Mouse (Mus musculus): ENCODE data around the gene D1Pas1. TPM values are rescaled to one million over a fixed set of nuclear protein-coding genes. Genes with fewer than 3 reads are reported as not detected.

The D1Pas1 gene
- polyA plus RNA-seq, 1 experiment from 2014 or later = not detected

DNA sequence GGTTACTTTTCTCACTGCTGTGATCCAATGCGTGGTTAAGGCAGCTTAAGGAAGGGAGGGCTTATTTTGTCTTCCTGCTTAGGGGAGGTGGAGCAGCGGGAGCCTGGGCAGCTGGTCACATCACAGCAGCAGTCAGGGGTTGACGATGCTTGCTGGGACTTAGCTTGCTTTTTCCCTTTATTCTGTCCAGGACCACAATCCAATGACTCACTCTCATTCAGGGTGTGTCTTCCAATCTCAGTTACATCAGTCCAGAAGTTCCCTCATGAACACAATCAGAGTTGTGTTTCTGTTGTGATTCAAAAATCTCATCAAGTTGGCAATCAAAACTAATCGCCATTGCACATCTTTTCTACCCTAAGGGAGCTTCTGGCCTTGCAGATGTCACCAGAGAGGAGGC lies 48.9 kb downstream of the D1Pas1 start:
- 52% methylated on average over 4 of the region's 4 CpGs for WGBS
- Histone ChIP-seq H3K4me2 (ENCODE audit: low read depth, low read length) (no peak overlapping the region), H3K27me3 (ENCODE audit: control insufficient read depth, insufficient read depth, low read length) (no peaks in the 10 kb centered on the region), H3K36me3 (ENCODE audit: control insufficient read depth, insufficient read depth, low read length) (no peaks in the 10 kb centered on the region), H3K9ac (ENCODE audit: low read length) (no peak overlapping the region), H3K27ac (ENCODE audit: low read length) (no peak overlapping the region), H3K9me3 (replicated peaks; ENCODE audit: control insufficient read depth, low read length) (no peaks in the 10 kb centered on the region), H3K4me3 (replicated peaks; ENCODE audit: low read length) (no peak overlapping the region), H3K4me1 (ENCODE audit: control insufficient read depth, insufficient read depth, low read length) (no peaks in the 10 kb centered on the region)
- ATAC-seq (ENCODE audit: insufficient read depth, low FRiP score) = no peak

DNA sequence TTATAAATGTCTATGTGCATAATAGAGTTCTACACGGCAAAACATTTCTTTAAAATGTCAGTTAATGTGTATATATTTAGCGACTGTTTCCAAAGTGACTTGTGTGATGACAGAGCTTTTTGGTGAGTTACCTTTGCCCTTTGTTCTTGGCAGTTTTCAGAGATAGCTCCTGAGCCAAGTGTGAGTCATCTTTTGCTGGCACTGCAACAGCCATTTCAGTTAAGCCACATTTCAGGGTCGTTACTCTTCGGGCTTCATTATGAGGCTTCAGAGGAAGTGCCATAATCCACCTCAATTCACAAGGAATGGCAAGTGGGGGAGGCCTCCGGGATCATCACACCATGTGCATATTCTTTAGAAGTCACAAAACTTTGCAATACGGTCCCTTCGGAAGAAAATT lies 52.8 kb downstream of the D1Pas1 start:
- H3K36me3 ChIP-seq (ENCODE audit: control insufficient read depth, insufficient read depth, low read length) = no peaks in the 10 kb centered on the region
- no peak overlapping the region for H3K9ac ChIP-seq (ENCODE audit: low read length)
- WGBS = 58% methylated on average over 7 of the region's 7 CpGs
- H3K27ac ChIP-seq (ENCODE audit: low read length) = no peak overlapping the region
- H3K27me3 ChIP-seq (ENCODE audit: control insufficient read depth, insufficient read depth, low read length) = no peaks in the 10 kb centered on the region
- no peaks in the 10 kb centered on the region for H3K4me1 ChIP-seq (ENCODE audit: control insufficient read depth, insufficient read depth, low read length)
- ATAC-seq (ENCODE audit: insufficient read depth, low FRiP score) = no peak
- H3K4me2 ChIP-seq (ENCODE audit: low read depth, low read length) = no peak overlapping the region
- H3K9me3 ChIP-seq (replicated peaks; ENCODE audit: control insufficient read depth, low read length) = no peaks in the 10 kb centered on the region
- no peak overlapping the region for H3K4me3 ChIP-seq (replicated peaks; ENCODE audit: low read length)

Other genes with a start within 250 kb of the D1Pas1 start
- 51.1 and 53.7 TPM in 2 replicates for gene Rrp15, start 218.1 kb upstream of the D1Pas1 start, polyA plus RNA-seq (2015; fragmentation: Nextera tagmentation; extraction: Ambion mirVana)
- gene Spata17, start 248.0 kb downstream of the D1Pas1 start, polyA plus RNA-seq (2015; fragmentation: Nextera tagmentation; extraction: Ambion mirVana) = 0.70 and 0.99 TPM in 2 replicates
- 18.1 and 19.1 TPM in 2 replicates for gene Gpatch2, start 248.1 kb downstream of the D1Pas1 start, polyA plus RNA-seq (2015; fragmentation: Nextera tagmentation; extraction: Ambion mirVana)